1 mouse cellular context compared by ENCODE assay signal in genomic region chr1:33757491-33758041, GRCm38 (mm10).
TF ChIP-seq lines count a peak whose summit lies in the region.

Gene Bag2, minus strand, starts transcription at chr1:33757795.

TF ChIP-seq in CH12.LX, 34 proteins besides CTCF, POLR2A, EP300 and RAD21 (continued from another document):
- TF ChIP-seq MXI1 (IDR thresholded peaks at IDR 0.05; ENCODE audit: low read depth, low read length) (no peak), JUN (IDR thresholded peaks at IDR 0.05; ENCODE audit: insufficient read depth, low read depth, low read length) (no peak), GABPA (IDR thresholded peaks at IDR 0.05; ENCODE audit: insufficient replicate concordance, low read depth, low read length) (no peak), ELF1 (IDR thresholded peaks at IDR 0.05; ENCODE audit: low read depth, low read length) (no peak), ETS1 (conservative IDR thresholded peaks at IDR 0.05; ENCODE audit: low read depth, low read length) (no peak), NRF1 (IDR thresholded peaks at IDR 0.05; ENCODE audit: low read depth, low read length) (peak; percentile 34; the same call in 1 of the 2 replicates), CHD1 (IDR thresholded peaks at IDR 0.05; ENCODE audit: low read depth, low read length) (no peak)
TF ChIP-seq in CH12.LX: peak in this region for 9.
